Mouse (Mus musculus) hindbrain, embryonic 16.5 days (tissue): ENCODE data around the gene Slc31a1. TPM values are rescaled to one million over a fixed set of nuclear protein-coding genes. Genes with fewer than 3 reads are reported as not detected.
A peak's percentile ranks its signal among the peaks of the same experiment; 100 is the strongest.

Experiments used
- ATAC-seq: fragments of 200-750 bp; cut with Nextera tagmentation; 2 replicates; pipeline ENCODE4 v1.8.0; 2017; ENCODE audit warnings: moderate TSS enrichment, moderate library complexity
- H3K27ac ChIP-seq: fragments of 300-500 bp; sonication (generic); 2 replicates; pipeline ENCODE4 v1.5.1; 2014; ENCODE audit warnings: low read depth, mild to moderate bottlenecking, control low read depth, low read length, moderate library complexity
- H3K27me3 ChIP-seq: fragments of 300-500 bp; sonication (generic); replicated peaks from 2 replicates; pipeline ENCODE4 v1.6.1; 2014; ENCODE audit warnings: low read length; ENCODE audit not compliant: control insufficient read depth, insufficient read depth
- H3K36me3 ChIP-seq: fragments of 300-500 bp; sonication (generic); 2 replicates; pipeline ENCODE4 v1.6.1; 2014; ENCODE audit warnings: mild to moderate bottlenecking, low read length, moderate library complexity, mixed read lengths; ENCODE audit not compliant: control insufficient read depth, insufficient read depth
- H3K4me1 ChIP-seq: fragments of 300-500 bp; sonication (generic); 2 replicates; pipeline ENCODE4 v1.6.1; 2014; ENCODE audit warnings: low read depth, low read length; ENCODE audit not compliant: control insufficient read depth, insufficient read depth
- H3K4me2 ChIP-seq: fragments of 300-500 bp; sonication (generic); 2 replicates; pipeline ENCODE4 v1.6.1; 2014; ENCODE audit warnings: mild to moderate bottlenecking, low read length, control low read depth, moderate library complexity
- H3K4me3 ChIP-seq: fragments of 300-500 bp; sonication (generic); 2 replicates; pipeline ENCODE4 v1.5.1; 2014; ENCODE audit warnings: mild to moderate bottlenecking, low read length, control low read depth, moderate library complexity
- H3K9ac ChIP-seq: fragments of 300-500 bp; sonication (generic); 2 replicates; pipeline ENCODE4 v1.6.1; 2014; ENCODE audit warnings: low read depth, mild to moderate bottlenecking, control low read depth, low read length, moderate library complexity
- H3K9me3 ChIP-seq: fragments of 300-500 bp; sonication (generic); 2 replicates; pipeline ENCODE4 v1.6.1; 2014; ENCODE audit warnings: mild to moderate bottlenecking, low read length, moderate library complexity; ENCODE audit not compliant: control insufficient read depth
- WGBS: fragments of 180-500 bp; shearing (Covaris S2); extraction: QIAGEN DNeasy Blood & Tissue Kit; methylation state at CpG from one replicate; pipeline ENCODE4 v1.1.7; 2014; 5-methylcytosine and 5-hydroxymethylcytosine counted together
- polyA plus RNA-seq: library from polyadenylated mRNA; unstranded; fragments of >200 nt; fragmentation: Nextera tagmentation; extraction: Ambion mirVana; gene quantifications from 2 replicates; pipeline ENCODE4 v1.2.1, GENCODE M21; 2015

Slc31a1 gene
- polyA plus RNA-seq, 1 experiment from 2014 or later, result 50.0 TPM

GRCm38 (mm10) chr4:62389592-62390512 is 29.3 kb downstream of the Slc31a1 start:
- ATAC-seq, result no peak
- Histone ChIP-seq H3K4me3 (no peak overlapping the region), H3K4me2 (no peak overlapping the region), H3K4me1 (no peaks in the 10 kb centered on the region), H3K27me3 (no peaks in the 10 kb centered on the region), H3K9me3 (no peaks in the 10 kb centered on the region), H3K36me3 (peaks cover 15% of the 10 kb centered on the region), H3K27ac (no peak overlapping the region), H3K9ac (no peak overlapping the region)
- WGBS, result 86% methylated on average over 5 of the region's 5 CpGs

GRCm38 (mm10) chr4:62391892-62392291 is 31.4 kb downstream of the Slc31a1 start:
- H3K27me3 ChIP-seq, result no peaks in the 10 kb centered on the region
- H3K27ac ChIP-seq, result no peak overlapping the region
- H3K4me2 ChIP-seq, result no peak overlapping the region
- no peak for ATAC-seq
- no peak overlapping the region for H3K4me3 ChIP-seq
- no peaks in the 10 kb centered on the region for H3K9me3 ChIP-seq
- peaks cover 21% of the 10 kb centered on the region for H3K36me3 ChIP-seq
- H3K9ac ChIP-seq, result no peak overlapping the region
- H3K4me1 ChIP-seq, result no peaks in the 10 kb centered on the region
- WGBS, result 87% methylated on average over 7 of the region's 7 CpGs

GRCm38 (mm10) chr4:62393459-62393858 is 32.9 kb downstream of the Slc31a1 start:
- no peak overlapping the region for H3K27ac ChIP-seq
- no peak for ATAC-seq
- no peak overlapping the region for H3K9ac ChIP-seq
- no peaks in the 10 kb centered on the region for H3K9me3 ChIP-seq
- no peak overlapping the region for H3K4me2 ChIP-seq
- no peaks in the 10 kb centered on the region for H3K4me1 ChIP-seq
- H3K4me3 ChIP-seq, result no peak overlapping the region
- H3K36me3 ChIP-seq, result peaks cover 25% of the 10 kb centered on the region
- H3K27me3 ChIP-seq, result no peaks in the 10 kb centered on the region
- WGBS, result 22% methylated on average over 6 of the region's 6 CpGs

DNA sequence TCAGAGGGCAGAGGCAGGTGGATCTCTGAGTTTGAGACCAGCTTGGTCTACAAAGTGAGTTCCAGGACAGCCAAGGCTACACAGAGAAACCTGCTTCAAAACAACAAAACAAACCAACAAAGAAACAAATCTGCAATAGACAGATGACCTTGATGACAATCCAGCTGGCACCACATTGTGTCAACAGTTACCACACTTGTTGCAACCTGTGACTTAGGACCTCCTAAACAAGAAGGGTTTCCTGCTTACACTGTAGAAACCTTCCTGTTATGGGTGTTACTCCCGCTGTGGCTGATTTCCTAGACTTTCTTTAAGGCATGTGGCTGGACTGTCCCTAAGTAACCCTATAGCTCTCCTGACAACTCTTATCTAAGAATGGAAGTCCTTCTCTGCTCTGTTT is 35.3 kb downstream of the Slc31a1 start:
- H3K36me3 ChIP-seq, result peaks cover 27% of the 10 kb centered on the region
- H3K27ac ChIP-seq, result no peak overlapping the region
- no peaks in the 10 kb centered on the region for H3K4me1 ChIP-seq
- no peak overlapping the region for H3K9ac ChIP-seq
- no peaks in the 10 kb centered on the region for H3K9me3 ChIP-seq
- ATAC-seq, result no peak
- no peak overlapping the region for H3K4me2 ChIP-seq
- no peak overlapping the region for H3K4me3 ChIP-seq
- no peaks in the 10 kb centered on the region for H3K27me3 ChIP-seq
- 100% methylated on average over 1 of the region's 1 CpGs for WGBS

- Histone ChIP-seq H3K4me1 (no peaks in the 10 kb centered on the region), H3K27ac (no peak overlapping the region), H3K4me2 (no peak overlapping the region), H3K27me3 (no peaks in the 10 kb centered on the region), H3K36me3 (peaks cover 40% of the 10 kb centered on the region), H3K9ac (no peak overlapping the region), H3K4me3 (no peak overlapping the region), H3K9me3 (no peaks in the 10 kb centered on the region)
- no peak for ATAC-seq
- 85% methylated on average over 4 of the region's 4 CpGs for WGBS
Measured at GRCm38 (mm10) chr4:62397616-62398365, 37.3 kb downstream of the Slc31a1 start.

GRCm38 (mm10) chr4:62398956-62399355 is 38.4 kb downstream of the Slc31a1 start:
- no peaks in the 10 kb centered on the region for H3K9me3 ChIP-seq
- peaks cover 38% of the 10 kb centered on the region for H3K36me3 ChIP-seq
- no peak overlapping the region for H3K27ac ChIP-seq
- no peak overlapping the region for H3K9ac ChIP-seq
- 93% methylated on average over 3 of the region's 3 CpGs for WGBS
- H3K4me3 ChIP-seq, result no peak overlapping the region
- H3K4me1 ChIP-seq, result no peaks in the 10 kb centered on the region
- H3K4me2 ChIP-seq, result no peak overlapping the region
- no peak for ATAC-seq
- H3K27me3 ChIP-seq, result no peaks in the 10 kb centered on the region

GRCm38 (mm10) chr4:62406133-62406532 is 45.6 kb downstream of the Slc31a1 start:
- WGBS, result 76% methylated on average over 4 of the region's 4 CpGs

GRCm38 (mm10) chr4:62407730-62408582 is 47.4 kb downstream of the Slc31a1 start:
- Histone ChIP-seq H3K4me1 (peaks cover 27% of the 10 kb centered on the region), H3K9ac (peak overlapping the region; percentile 72)
- under 1% methylated on average over 35 of the region's 35 CpGs for WGBS

More at GRCm38 (mm10) chr4:62406133-62406532, 45.6 kb downstream of the Slc31a1 start:
- no peak overlapping the region for H3K9ac ChIP-seq
- no peak for ATAC-seq
- no peak overlapping the region for H3K27ac ChIP-seq
- H3K36me3 ChIP-seq, result peaks cover 14% of the 10 kb centered on the region
- no peaks in the 10 kb centered on the region for H3K27me3 ChIP-seq
- H3K4me3 ChIP-seq, result no peak overlapping the region
- H3K9me3 ChIP-seq, result no peaks in the 10 kb centered on the region
- no peak overlapping the region; the same call in 1 of the 2 replicates for H3K4me2 ChIP-seq
- H3K4me1 ChIP-seq, result peaks cover 27% of the 10 kb centered on the region

More at GRCm38 (mm10) chr4:62407730-62408582, 47.4 kb downstream of the Slc31a1 start:
- Histone ChIP-seq H3K4me2 (peak overlapping the region; percentile 65), H3K9me3 (no peaks in the 10 kb centered on the region), H3K4me3 (peak overlapping the region; percentile 94), H3K27ac (peak overlapping the region; percentile 71), H3K36me3 (peaks cover 6% of the 10 kb centered on the region; the same call in 1 of the 2 replicates), H3K27me3 (no peaks in the 10 kb centered on the region)
- peak; percentile 75 for ATAC-seq
